Mouse (Mus musculus) bone marrow macrophage, adult 2 months (primary cell): ENCODE measurements around the gene Rnf11. TPM values are rescaled to one million over a fixed set of nuclear protein-coding genes. Genes with fewer than 3 reads are reported as not detected.

ENCODE experiments used
- H3K27ac ChIP-seq: 2 replicates; pipeline ENCODE4 v1.5.1; 2012; ENCODE audit warnings: low read depth, low read length; ENCODE audit not compliant: insufficient read depth
- H3K4me1 ChIP-seq: 2 replicates; pipeline ENCODE4 v1.6.1; 2012; ENCODE audit warnings: low read length; ENCODE audit not compliant: control insufficient read depth, insufficient read depth
- H3K4me3 ChIP-seq: 2 replicates; pipeline ENCODE4 v1.5.1; 2012; ENCODE audit warnings: mild to moderate bottlenecking, low read length, moderate library complexity; ENCODE audit not compliant: insufficient read depth
- CTCF ChIP-seq: IDR thresholded peaks from 2 replicates; pipeline ENCODE4 v1.5.1; 2012; ENCODE audit warnings: low read depth, mild to moderate bottlenecking, low read length, moderate library complexity
- POLR2A ChIP-seq: IDR thresholded peaks from 2 replicates; pipeline ENCODE4 v1.6.1; 2012; ENCODE audit warnings: mild to moderate bottlenecking, low read depth, low read length, borderline replicate concordance
- polyA plus RNA-seq: library from polyadenylated mRNA; stranded (reverse); fragments of >200 nt; gene quantifications from 2 replicates; pipeline ENCODE4 v1.2.4, GENCODE M21; 2012; ENCODE audit not compliant: missing spikeins, insufficient read depth, insufficient read length

The Rnf11 gene
- 47.8 and 54.0 TPM in 2 replicates for polyA plus RNA-seq

DNA sequence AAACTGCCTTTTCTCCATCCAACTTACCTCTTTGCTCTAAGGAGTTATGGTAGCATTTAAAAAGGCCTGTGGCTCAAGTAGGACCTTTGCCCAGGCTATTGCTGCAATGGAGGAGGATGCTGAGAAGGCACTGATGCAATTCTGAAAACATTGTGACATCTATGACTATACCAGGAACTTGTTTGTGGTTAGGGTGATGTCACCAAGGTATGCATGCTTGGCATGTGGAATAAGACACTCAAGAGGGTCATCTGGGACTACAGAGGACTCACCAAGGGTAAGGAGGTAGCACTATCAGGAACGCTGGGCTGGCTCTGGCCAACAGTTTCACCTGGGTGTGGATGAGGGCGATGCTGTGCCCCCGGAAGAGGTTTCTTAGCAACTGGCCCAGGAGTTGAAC is at the start of gene Rnf11:
Gene Rnf11 (minus strand): TSS at position 108 of the 400 bp plus-strand sequence.
- Histone ChIP-seq H3K4me3 (no peak within 1 kb of the TSS), H3K27ac (no peak within 1 kb of the TSS), H3K4me1 (peaks cover 4% of the 10 kb centered on the region; the same call in 1 of the 2 replicates)
- TF ChIP-seq POLR2A (no peak), CTCF (no peak)

DNA sequence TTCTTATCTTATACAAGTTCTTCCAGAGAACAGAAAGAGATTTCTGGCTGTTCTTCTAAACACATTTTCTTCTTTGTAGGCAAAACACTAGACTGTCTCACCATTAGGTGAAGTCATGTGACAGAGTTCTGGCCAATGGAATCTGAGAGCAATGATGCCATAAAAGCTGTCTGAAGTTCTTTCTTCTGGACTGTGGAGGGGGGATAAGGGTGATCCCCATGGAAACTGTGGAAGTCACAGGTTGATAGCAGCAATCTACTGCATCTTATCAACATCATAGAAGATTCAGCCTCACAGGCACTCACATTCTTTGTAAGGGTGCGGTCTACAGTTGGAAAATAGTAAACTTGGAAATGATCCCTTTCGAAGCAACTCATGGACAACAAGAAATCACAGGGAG is 46.6 kb upstream of the Rnf11 start, which contains the start of gene 4930522H14Rik:
Gene 4930522H14Rik (minus strand): TSS at position 187 of the 400 bp plus-strand sequence.
- no peaks in the 10 kb centered on the region for H3K4me1 ChIP-seq
- no peak within 1 kb of the TSS for H3K4me3 ChIP-seq
- H3K27ac ChIP-seq = no peak within 1 kb of the TSS
- TF ChIP-seq POLR2A = no peak
- TF ChIP-seq CTCF = no peak

DNA sequence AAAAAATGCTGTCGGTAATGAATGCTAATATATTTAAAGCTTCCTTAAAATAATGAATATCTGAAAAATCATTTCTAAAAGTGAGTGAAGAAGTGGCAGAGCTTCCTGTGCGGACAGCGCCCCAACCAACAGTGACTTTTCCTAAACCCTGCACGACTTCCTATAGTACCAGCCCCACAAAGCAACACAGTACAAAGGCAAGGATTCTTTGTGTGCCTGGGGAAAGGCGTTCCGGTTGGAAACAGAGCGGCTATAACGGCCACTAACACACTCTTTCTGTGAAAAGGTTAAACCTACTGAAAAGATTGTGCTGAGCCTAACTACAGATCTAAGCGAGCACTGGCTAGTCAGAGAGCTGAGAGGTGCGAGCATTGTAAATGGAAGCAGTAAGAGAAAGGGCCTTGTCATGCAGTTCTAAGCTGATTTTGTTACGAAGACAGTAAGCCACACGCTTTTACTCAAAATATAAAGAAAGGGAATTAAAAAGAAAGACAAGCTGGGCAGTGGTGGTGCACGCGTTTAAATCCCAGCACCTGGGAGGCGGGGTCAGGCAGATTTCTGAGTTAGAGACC is 45.8 kb upstream of the Rnf11 start:
- Histone ChIP-seq H3K27ac (no peak overlapping the region), H3K4me1 (no peaks in the 10 kb centered on the region), H3K4me3 (no peak overlapping the region)
- no peak for TF ChIP-seq POLR2A
- TF ChIP-seq CTCF = no peak

DNA sequence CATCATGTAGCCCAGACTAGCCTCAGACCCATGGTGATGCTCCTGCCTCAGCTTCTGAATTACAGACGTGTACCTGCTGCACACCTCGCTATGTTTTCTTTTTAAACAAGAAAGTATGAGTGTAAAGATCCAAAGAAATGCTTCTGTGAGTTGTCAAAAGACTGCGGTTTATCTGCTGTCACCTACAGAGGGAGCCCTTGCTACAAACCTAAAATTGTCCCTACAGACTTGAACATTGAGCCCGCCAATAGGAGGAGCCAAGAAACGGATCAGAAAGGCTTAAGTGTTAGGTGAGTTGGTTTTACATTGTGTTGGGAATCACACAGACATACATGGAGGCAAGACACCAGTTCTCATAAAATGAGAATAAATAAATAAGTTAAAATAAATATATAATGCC is 20.4 kb upstream of the Rnf11 start:
- H3K27ac ChIP-seq = no peak overlapping the region

DNA sequence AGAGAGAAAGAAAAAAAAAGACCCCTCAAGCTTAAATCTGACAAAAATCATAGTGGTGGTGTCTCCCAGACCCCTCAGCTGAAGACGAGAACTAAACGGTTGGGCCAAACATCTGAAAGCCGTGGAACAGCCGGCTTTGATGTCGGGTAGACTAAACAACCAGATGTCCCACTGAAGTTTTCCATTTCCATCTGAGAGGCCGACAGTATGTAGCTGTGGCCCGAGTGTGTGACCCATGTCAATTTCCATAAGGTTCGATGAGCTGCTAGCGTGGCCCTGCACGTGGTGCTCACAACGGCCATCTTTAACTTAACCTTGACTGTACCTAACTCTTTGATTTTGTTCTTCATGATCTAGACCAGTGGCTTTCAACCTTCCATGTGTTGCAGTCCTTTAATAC is 13.9 kb upstream of the Rnf11 start:
- TF ChIP-seq POLR2A (no peak), CTCF (no peak)
- H3K4me3 ChIP-seq = no peak overlapping the region
- no peak overlapping the region for H3K27ac ChIP-seq
- H3K4me1 ChIP-seq = no peaks in the 10 kb centered on the region

More for the DNA sequence above, 20.4 kb upstream of the Rnf11 start:
- no peak overlapping the region for H3K4me3 ChIP-seq
- TF ChIP-seq CTCF = peak; percentile 32; the same call in 1 of the 2 replicates
- TF ChIP-seq POLR2A = no peak
- no peaks in the 10 kb centered on the region for H3K4me1 ChIP-seq

DNA sequence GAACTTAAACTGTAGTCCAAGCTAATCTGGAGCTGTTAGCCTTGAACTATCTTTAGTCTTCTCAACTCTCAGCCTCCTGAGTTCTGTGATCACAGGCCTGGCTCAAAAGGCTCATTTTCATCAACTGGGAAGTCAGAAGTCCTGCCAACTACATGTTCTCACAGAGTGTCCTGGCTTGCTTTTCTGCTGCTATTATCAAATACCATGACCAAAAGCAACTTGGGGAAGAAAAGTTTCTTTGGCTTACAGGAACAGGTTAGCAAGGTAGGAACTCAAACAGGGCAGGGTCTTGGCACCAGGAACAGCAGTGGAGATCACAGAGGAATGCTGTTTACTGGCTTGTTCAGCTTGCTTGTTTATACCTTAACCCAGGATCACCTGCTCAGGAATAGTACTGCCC is 9.1 kb upstream of the Rnf11 start:
- H3K27ac ChIP-seq = no peak overlapping the region
- H3K4me1 ChIP-seq = peaks cover 3% of the 10 kb centered on the region; the same call in 1 of the 2 replicates
- TF ChIP-seq CTCF (no peak), POLR2A (no peak)
- H3K4me3 ChIP-seq = no peak overlapping the region

DNA sequence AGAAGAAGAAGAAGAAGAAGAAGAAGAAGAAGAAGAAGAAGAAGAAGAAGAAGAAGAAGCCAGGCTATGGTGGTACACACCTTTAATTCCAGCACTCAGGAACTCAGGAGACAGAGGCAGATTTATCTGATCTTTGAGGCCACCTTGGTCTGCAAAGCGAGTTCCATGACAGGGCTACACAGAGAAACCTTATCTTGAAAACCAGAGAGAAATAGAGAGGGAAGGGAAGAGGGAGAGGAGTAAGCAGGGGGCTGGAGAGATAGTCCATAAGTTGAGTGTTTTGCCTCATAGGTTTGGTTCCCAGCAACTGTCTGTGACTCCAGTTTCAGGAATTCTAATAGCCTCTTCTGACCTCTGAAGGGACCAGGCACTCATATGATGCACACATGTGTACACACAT is 4.3 kb upstream of the Rnf11 start:
- Histone ChIP-seq H3K4me1 (peaks cover 5% of the 10 kb centered on the region; the same call in 1 of the 2 replicates), H3K27ac (no peak overlapping the region), H3K4me3 (no peak overlapping the region)
- TF ChIP-seq CTCF (no peak), POLR2A (no peak)

DNA sequence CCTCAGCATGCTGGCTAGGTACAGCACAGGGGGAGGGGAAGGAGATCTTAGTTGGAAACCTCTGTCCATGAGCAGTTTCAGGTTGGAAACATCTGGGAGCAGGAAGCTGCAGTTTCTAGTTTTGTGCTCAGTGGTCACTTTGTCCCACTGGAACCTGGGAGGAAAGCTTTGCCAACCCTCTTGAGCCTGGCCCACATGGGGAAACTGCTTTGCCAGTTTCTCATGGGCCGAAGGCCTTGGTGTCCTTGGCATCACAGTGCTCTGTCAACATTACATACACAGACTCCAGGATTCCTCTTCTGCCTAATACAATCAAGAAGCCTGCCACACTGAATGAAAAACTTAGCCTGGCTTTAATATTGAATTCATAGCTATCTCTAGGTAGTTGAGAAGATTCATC is 1.8 kb downstream of the Rnf11 start:
- TF ChIP-seq POLR2A (no peak), CTCF (no peak)
- H3K4me1 ChIP-seq = peaks cover 4% of the 10 kb centered on the region; the same call in 1 of the 2 replicates
- no peak overlapping the region for H3K4me3 ChIP-seq
- H3K27ac ChIP-seq = no peak overlapping the region

DNA sequence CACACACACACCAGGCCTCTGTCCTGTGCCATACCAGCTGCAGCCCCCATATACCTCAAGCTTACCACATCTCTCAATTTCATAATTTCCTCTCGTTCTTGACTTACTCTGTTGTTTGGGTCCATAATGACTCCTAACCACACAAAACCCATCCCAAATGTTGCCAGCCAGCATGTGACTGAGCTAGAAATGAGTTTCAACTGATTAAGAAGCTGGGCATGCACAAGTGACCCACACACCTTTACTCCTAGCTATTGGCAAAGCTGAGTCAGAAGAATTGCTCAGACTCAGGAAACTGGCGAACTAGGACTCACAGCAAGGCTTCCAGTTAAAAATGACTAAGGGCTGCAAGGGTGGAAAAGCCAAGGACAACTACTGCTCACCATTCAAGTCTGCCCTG is 3.1 kb downstream of the Rnf11 start:
- H3K27ac ChIP-seq = no peak overlapping the region

DNA sequence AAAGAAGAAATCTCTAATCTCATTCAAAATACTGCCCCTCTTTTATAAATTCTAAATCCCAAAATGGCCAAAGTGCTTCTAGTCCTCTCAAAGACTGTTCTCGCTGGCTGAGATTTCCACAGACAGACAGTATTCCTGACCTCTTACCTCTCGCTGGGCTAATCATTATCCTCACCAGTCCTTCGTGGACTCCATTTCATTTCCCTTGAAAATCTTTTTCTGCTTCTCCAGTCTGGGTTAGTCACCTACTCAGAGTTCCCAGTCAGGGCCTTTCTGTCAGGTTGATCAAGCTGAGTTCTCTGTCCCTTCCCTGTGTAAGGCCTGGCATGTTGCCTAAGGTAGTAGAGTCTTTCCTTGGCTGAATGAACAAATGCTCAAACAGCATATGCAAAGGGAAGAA is 7.1 kb downstream of the Rnf11 start:
- Histone ChIP-seq H3K4me1 (peaks cover 14% of the 10 kb centered on the region), H3K27ac (no peak overlapping the region), H3K4me3 (no peak overlapping the region)
- TF ChIP-seq POLR2A (no peak), CTCF (no peak)

More for the DNA sequence above, 3.1 kb downstream of the Rnf11 start:
- peaks cover 4% of the 10 kb centered on the region; the same call in 1 of the 2 replicates for H3K4me1 ChIP-seq
- no peak overlapping the region for H3K4me3 ChIP-seq
- TF ChIP-seq CTCF (no peak), POLR2A (no peak)

DNA sequence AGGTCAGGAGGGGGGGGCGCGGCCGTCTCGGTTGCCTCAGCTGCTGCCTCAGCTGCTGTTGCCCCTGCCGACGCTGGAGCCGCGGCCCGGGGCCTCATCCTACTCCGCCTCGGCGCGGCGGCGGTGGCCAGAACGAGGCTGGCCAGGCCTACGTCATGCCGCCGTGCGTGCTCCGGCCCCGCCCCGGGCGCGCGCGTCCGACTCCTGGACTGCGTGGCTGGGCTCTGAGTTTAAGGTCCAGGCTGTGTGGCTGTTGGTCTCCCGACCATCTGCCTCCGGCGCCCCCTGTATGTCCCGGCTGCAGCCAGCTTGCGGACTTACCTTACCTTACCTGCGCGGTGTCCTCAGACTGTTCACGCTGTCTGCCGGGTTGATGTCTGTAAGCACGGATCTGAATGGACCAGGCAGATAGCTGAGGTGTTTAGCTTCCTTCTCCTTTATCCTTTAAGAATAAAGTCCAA is 7.9 kb downstream of the Rnf11 start:
- H3K4me1 ChIP-seq = peaks cover 18% of the 10 kb centered on the region
- no peak for TF ChIP-seq CTCF
- TF ChIP-seq POLR2A = no peak
- peak overlapping the region; percentile 64 for H3K27ac ChIP-seq
- peak overlapping the region; percentile 85 for H3K4me3 ChIP-seq
